ENCODE assay signal across 34 mouse cellular contexts in the genomic region with DNA sequence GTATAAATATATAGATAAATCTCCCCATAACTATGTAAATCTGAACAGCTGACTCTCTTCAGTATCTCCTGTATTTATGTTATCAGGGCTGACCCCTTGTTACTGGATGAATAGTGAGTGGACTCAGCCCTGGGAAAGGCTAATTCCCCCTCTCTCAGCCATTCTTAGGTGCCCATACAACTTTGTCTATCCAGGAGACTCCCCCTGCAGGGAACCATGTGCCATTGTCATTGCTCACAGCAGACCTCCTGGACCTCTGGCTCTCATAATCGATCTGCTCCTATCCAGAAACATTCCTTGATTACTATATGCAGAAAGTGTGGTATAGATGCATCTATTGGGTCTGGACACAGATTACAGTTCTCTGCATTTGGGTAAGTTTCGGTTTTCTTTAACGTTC. TPM values are rescaled to one million over a fixed set of nuclear protein-coding genes. Genes with fewer than 3 reads are reported as not detected.
DNase-seq lines count a peak whose midpoint lies in the region; ATAC-seq and TF ChIP-seq lines count a peak whose summit lies in the region.
"Had no signal": no experiment of that assay in that cellular context is flagged by ENCODE, and none has a peak within 500 bp of the region (broad histone marks: within the 10 kb centered on the region; RNA-seq: fewer than 3 reads in every experiment).

No protein-coding gene starts in this region.

- WGBS in kidney, postnatal 0 days: 92% methylated on average over 3 of the region's 3 CpGs
- WGBS in midbrain, postnatal 0 days: 92% methylated on average over 3 of the region's 3 CpGs
- WGBS in cerebellum, adult 2 months: 78% methylated on average over 3 of the region's 3 CpGs

- no peak for TF ChIP-seq POLR2A in cerebellum, adult 2 months (IDR thresholded peaks at IDR 0.05; ENCODE audit: borderline replicate concordance, insufficient read depth, low read length)

- H3K9ac ChIP-seq in kidney, postnatal 0 days (ENCODE audit: low read depth, low read length): no peak overlapping the region
- no peak overlapping the region for H3K9ac ChIP-seq in midbrain, postnatal 0 days (replicated peaks; ENCODE audit: low read length, poor library complexity, severe bottlenecking)
- H3K9ac ChIP-seq: forebrain, embryonic 12.5 days; forebrain, postnatal 0 days; heart, embryonic 13.5 days; kidney, embryonic 15.5 days; liver, embryonic 12.5 days; lung, embryonic 15.5 days; neural tube, embryonic 15.5 days had no signal

- TF ChIP-seq CTCF in kidney, postnatal 0 days (IDR thresholded peaks at IDR 0.05; ENCODE audit: low read depth): peak; percentile 14; the same call in 1 of the 2 replicates
- TF ChIP-seq CTCF in midbrain, postnatal 0 days (IDR thresholded peaks at IDR 0.05): no peak
- no peak for TF ChIP-seq CTCF in cerebellum, adult 2 months (IDR thresholded peaks at IDR 0.05; ENCODE audit: borderline replicate concordance, insufficient read depth, low read depth, low read length)

- H3K4me2 ChIP-seq in kidney, postnatal 0 days (ENCODE audit: low read length): no peak overlapping the region
- no peak overlapping the region for H3K4me2 ChIP-seq in midbrain, postnatal 0 days (ENCODE audit: low read depth, low read length, poor library complexity, severe bottlenecking)
- H3K4me2 ChIP-seq: forebrain, embryonic 12.5 days; heart, embryonic 13.5 days; kidney, embryonic 15.5 days; liver, embryonic 12.5 days; lung, embryonic 15.5 days; neural tube, embryonic 15.5 days had no signal

- no peaks in the 10 kb centered on the region for H3K4me1 ChIP-seq in kidney, postnatal 0 days (replicated peaks; ENCODE audit: insufficient read depth, low read length)
- H3K4me1 ChIP-seq in midbrain, postnatal 0 days (ENCODE audit: insufficient read depth, low read length): no peaks in the 10 kb centered on the region
- H3K4me1 ChIP-seq in cerebellum, adult 2 months (ENCODE audit: control insufficient read depth, insufficient read depth, low read length): no peaks in the 10 kb centered on the region
- H3K4me1 ChIP-seq: forebrain, embryonic 12.5 days; lung, embryonic 15.5 days had no signal

- peak; percentile 2 for DNase-seq in kidney, postnatal 0 days (ENCODE audit: low spot score)
- no peak for DNase-seq in kidney, postnatal 4 days
- DNase-seq in A20 (ENCODE audit: low read depth, low spot score): peak; percentile 26
- DNase-seq in ES-CJ7 (ENCODE audit: low read depth, low spot score): peak; percentile 69
- DNase-seq in induced T-regulatory cell, adult 2 months (ENCODE audit: low read depth): peak; percentile 14
- DNase-seq in midbrain, postnatal 0 days (ENCODE audit: low spot score): no peak
- no peak for DNase-seq in right cerebral cortex, postnatal 25 days
- DNase-seq in cerebellum, adult 2 months: no peak
- DNase-seq: adrenal gland, postnatal 14 days; B cell, adult 2 months; cerebellum, adult 11 months; cerebellum, adult 9-11 months; forebrain, postnatal 0 days; heart, adult 2 months; heart, postnatal 10 days; kidney, adult 11 months; kidney, postnatal 36 days; layer of hippocampus, postnatal 36 days; left cerebral cortex, postnatal 4 days; lung, postnatal 36 days; midbrain, embryonic 14.5 days; retina, postnatal 1 day; spleen, adult 18-20 months; thymus, adult 18-20 months; thymus, postnatal 4 days had no signal

- H3K27ac ChIP-seq in kidney, postnatal 0 days: no peak overlapping the region
- no peak overlapping the region for H3K27ac ChIP-seq in midbrain, postnatal 0 days (ENCODE audit: low read depth, low read length)
- no peak overlapping the region for H3K27ac ChIP-seq in cerebellum, adult 2 months (ENCODE audit: insufficient read depth, low read length)
- H3K27ac ChIP-seq: forebrain, embryonic 12.5 days; heart, adult 2 months; heart, embryonic 13.5 days; hindbrain, postnatal 0 days; kidney, embryonic 15.5 days; liver, embryonic 12.5 days; lung, embryonic 15.5 days; neural tube, embryonic 15.5 days had no signal

- no peak for ATAC-seq in kidney, postnatal 0 days (replicated peaks; ENCODE audit: low FRiP score, low read depth)
- ATAC-seq in midbrain, postnatal 0 days (ENCODE audit: low FRiP score): no peak
- ATAC-seq: forebrain, postnatal 0 days; hindbrain, postnatal 0 days; liver, embryonic 12.5 days had no signal

- H3K36me3 ChIP-seq in kidney, postnatal 0 days (ENCODE audit: insufficient read depth, low read length): no peaks in the 10 kb centered on the region
- H3K36me3 ChIP-seq in midbrain, postnatal 0 days (ENCODE audit: insufficient read depth, low read length): no peaks in the 10 kb centered on the region
- H3K36me3 ChIP-seq: forebrain, embryonic 12.5 days; heart, embryonic 13.5 days; kidney, embryonic 15.5 days; liver, embryonic 12.5 days; lung, embryonic 15.5 days; neural tube, embryonic 15.5 days had no signal

- H3K27me3 ChIP-seq in kidney, postnatal 0 days (ENCODE audit: insufficient read depth, low read length): no peaks in the 10 kb centered on the region
- no peaks in the 10 kb centered on the region for H3K27me3 ChIP-seq in midbrain, postnatal 0 days (ENCODE audit: insufficient read depth, low read length)
- no peaks in the 10 kb centered on the region; the same call in 1 of the 2 replicates for H3K27me3 ChIP-seq in cerebellum, adult 2 months (ENCODE audit: control insufficient read depth, insufficient read depth, low read length)
- H3K27me3 ChIP-seq: forebrain, embryonic 12.5 days; kidney, embryonic 15.5 days; lung, embryonic 15.5 days; neural tube, embryonic 15.5 days had no signal

- no peaks in the 10 kb centered on the region for H3K9me3 ChIP-seq in kidney, postnatal 0 days (replicated peaks; ENCODE audit: low read length)
- H3K9me3 ChIP-seq in midbrain, postnatal 0 days (ENCODE audit: low read length): no peaks in the 10 kb centered on the region
- H3K9me3 ChIP-seq: forebrain, embryonic 12.5 days; heart, embryonic 13.5 days; kidney, embryonic 15.5 days; liver, embryonic 12.5 days; lung, embryonic 15.5 days; neural tube, embryonic 15.5 days had no signal

- no peak overlapping the region for H3K4me3 ChIP-seq in kidney, postnatal 0 days (replicated peaks; ENCODE audit: low read depth, low read length)
- H3K4me3 ChIP-seq in midbrain, postnatal 0 days (ENCODE audit: low read depth, low read length): no peak overlapping the region
- H3K4me3 ChIP-seq in cerebellum, adult 2 months (replicated peaks; ENCODE audit: insufficient read depth, low read depth, low read length): no peak overlapping the region
- H3K4me3 ChIP-seq: forebrain, embryonic 12.5 days; heart, adult 2 months; heart, embryonic 13.5 days; kidney, embryonic 15.5 days; liver, embryonic 12.5 days; lung, embryonic 15.5 days; neural tube, embryonic 15.5 days had no signal

RNA-seq across cellular contexts. Expression of gene Zfp459, which starts 4.4 kb away (rescaled TPM):
- polyA plus RNA-seq in kidney, postnatal 0 days (2015; fragmentation: Nextera tagmentation; extraction: Ambion mirVana): 1.1 and 1.4 TPM in 2 replicates
- total RNA-seq in midbrain, postnatal 0 days (2014; rRNA removed): 1.3 and 6.0 TPM in 2 replicates
- polyA plus RNA-seq in midbrain, postnatal 0 days (2015; fragmentation: Nextera tagmentation; extraction: Ambion mirVana): 1.2 and 1.3 TPM in 2 replicates
- 0.97 and 1.0 TPM in 2 replicates for polyA plus RNA-seq in cerebellum, adult 2 months (2012; rRNA removed)
- total RNA-seq: adrenal gland, postnatal 14 days had no signal

RNA-seq across cellular contexts. Expression of gene Zfp429, which starts 17.2 kb away (rescaled TPM):
- polyA plus RNA-seq in kidney, postnatal 0 days (2015; fragmentation: Nextera tagmentation; extraction: Ambion mirVana): 5.4 and 7.8 TPM in 2 replicates
- total RNA-seq in midbrain, postnatal 0 days (2014; rRNA removed): 1.7 and 2.5 TPM in 2 replicates
- 0.89 and 1.1 TPM in 2 replicates for polyA plus RNA-seq in midbrain, postnatal 0 days (2015; fragmentation: Nextera tagmentation; extraction: Ambion mirVana)
- 2.9 and 3.2 TPM in 2 replicates for polyA plus RNA-seq in cerebellum, adult 2 months (2012; rRNA removed)

RNA-seq across cellular contexts. Expression of gene Zfp874a, which starts 34.6 kb away (rescaled TPM):
- polyA plus RNA-seq in kidney, postnatal 0 days (2015; fragmentation: Nextera tagmentation; extraction: Ambion mirVana): 9.7 TPM in 2 replicates
- total RNA-seq in midbrain, postnatal 0 days (2014; rRNA removed): 4.7 and 6.4 TPM in 2 replicates
- 3.9 and 4.4 TPM in 2 replicates for polyA plus RNA-seq in midbrain, postnatal 0 days (2015; fragmentation: Nextera tagmentation; extraction: Ambion mirVana)
- 7.4 and 8.4 TPM in 2 replicates for polyA plus RNA-seq in cerebellum, adult 2 months (2012; rRNA removed)

RNA-seq across cellular contexts. Expression of gene Zfp456, which starts 41.2 kb away (rescaled TPM):
- 1.6 and 1.9 TPM in 2 replicates for polyA plus RNA-seq in kidney, postnatal 0 days (2015; fragmentation: Nextera tagmentation; extraction: Ambion mirVana)
- 0.94 and 1.2 TPM in 2 replicates for total RNA-seq in midbrain, postnatal 0 days (2014; rRNA removed)
- 0.13 and 0.19 TPM in 2 replicates for polyA plus RNA-seq in midbrain, postnatal 0 days (2015; fragmentation: Nextera tagmentation; extraction: Ambion mirVana)
- 0.30 and 0.77 TPM in 2 replicates for polyA plus RNA-seq in cerebellum, adult 2 months (2012; rRNA removed)

RNA-seq across cellular contexts. Expression of gene Gm28041, which starts 41.3 kb away (rescaled TPM):
- polyA plus RNA-seq in kidney, postnatal 0 days (2015; fragmentation: Nextera tagmentation; extraction: Ambion mirVana): 0.20 and 0.23 TPM in 2 replicates
- 2.9 TPM in 1 of 2 replicates, not detected in the other for total RNA-seq in midbrain, postnatal 0 days (2014; rRNA removed)
- polyA plus RNA-seq in midbrain, postnatal 0 days (2015; fragmentation: Nextera tagmentation; extraction: Ambion mirVana): not detected in 2 replicates
- not detected in 2 replicates for polyA plus RNA-seq in cerebellum, adult 2 months (2012; rRNA removed)
- total RNA-seq: forebrain, postnatal 0 days; gastrocnemius, postnatal 4 days; hindbrain, postnatal 0 days; layer of hippocampus, adult 8-10 months; left cerebral cortex, postnatal 4 days had no signal
- polyA plus RNA-seq: forebrain, embryonic 12.5 days; forebrain, postnatal 0 days; heart, adult 2 months; hindbrain, postnatal 0 days; midbrain, embryonic 14.5 days; neural tube, embryonic 15.5 days had no signal

Comparison
In these comparisons a context has a peak if more than half of its experiments do, and no peak if none do; other contexts are left out.
1. DNase-seq: peak in kidney, postnatal 0 days (single experiment), A20 (single experiment), ES-CJ7 (single experiment) and induced T-regulatory cell, adult 2 months (single experiment); none in kidney, postnatal 4 days (0 of 2), midbrain, postnatal 0 days (single experiment), right cerebral cortex, postnatal 25 days (single experiment) and cerebellum, adult 2 months (0 of 2).